8 mouse cellular contexts compared by ENCODE assay signal in genomic region chr16:4667190-4667808, GRCm38 (mm10). TPM values are rescaled to one million over a fixed set of nuclear protein-coding genes. Genes with fewer than 3 reads are reported as not detected.
DNase-seq lines count a peak whose midpoint lies in the region; ATAC-seq and TF ChIP-seq lines count a peak whose summit lies in the region.

No protein-coding gene starts in this region.

- H3K9me3 ChIP-seq in embryonic facial prominence, embryonic 14.5 days (ENCODE audit: control insufficient read depth, low read length): no peaks in the 10 kb centered on the region
- H3K9me3 ChIP-seq in heart, embryonic 10.5 days: no peaks in the 10 kb centered on the region
- no peaks in the 10 kb centered on the region for H3K9me3 ChIP-seq in kidney, embryonic 15.5 days (replicated peaks)
- H3K9me3 ChIP-seq in limb, embryonic 15.5 days: no peaks in the 10 kb centered on the region

- H3K4me2 ChIP-seq in embryonic facial prominence, embryonic 14.5 days (ENCODE audit: low read depth, low read length): no peak overlapping the region
- no peak overlapping the region for H3K4me2 ChIP-seq in kidney, embryonic 15.5 days
- H3K4me2 ChIP-seq in limb, embryonic 15.5 days: no peak overlapping the region

- H3K9ac ChIP-seq in embryonic facial prominence, embryonic 14.5 days (ENCODE audit: low read depth, low read length): peak overlapping the region; percentile 42; the same call in 1 of the 2 replicates
- H3K9ac ChIP-seq in kidney, embryonic 15.5 days: no peak overlapping the region; the same call in 1 of the 2 replicates
- H3K9ac ChIP-seq in limb, embryonic 15.5 days: no peak overlapping the region

- H3K36me3 ChIP-seq in embryonic facial prominence, embryonic 14.5 days (ENCODE audit: control insufficient read depth, insufficient read depth, low read length): peaks cover 52% of the 10 kb centered on the region
- peaks cover 56% of the 10 kb centered on the region for H3K36me3 ChIP-seq in heart, embryonic 10.5 days
- peaks cover 63% of the 10 kb centered on the region for H3K36me3 ChIP-seq in kidney, embryonic 15.5 days
- H3K36me3 ChIP-seq in limb, embryonic 15.5 days: peaks cover 44% of the 10 kb centered on the region

- no peaks in the 10 kb centered on the region for H3K4me1 ChIP-seq in bone marrow, adult 2 months (ENCODE audit: control insufficient read depth, insufficient read depth, low read length)
- H3K4me1 ChIP-seq in embryonic facial prominence, embryonic 14.5 days (ENCODE audit: control insufficient read depth, insufficient read depth, low read length): no peaks in the 10 kb centered on the region
- H3K4me1 ChIP-seq in heart, embryonic 10.5 days: no peaks in the 10 kb centered on the region
- peaks cover 5% of the 10 kb centered on the region; the same call in 1 of the 2 replicates for H3K4me1 ChIP-seq in kidney, embryonic 15.5 days
- peaks cover 5% of the 10 kb centered on the region for H3K4me1 ChIP-seq in limb, embryonic 15.5 days

- 38% methylated on average over 3 of the region's 3 CpGs for WGBS in bone marrow, adult 2 months
- 27% methylated on average over 3 of the region's 3 CpGs for WGBS in embryonic facial prominence, embryonic 14.5 days
- WGBS in heart, embryonic 10.5 days: 26% methylated on average over 3 of the region's 3 CpGs
- 31% methylated on average over 3 of the region's 3 CpGs for WGBS in kidney, embryonic 15.5 days
- 27% methylated on average over 3 of the region's 3 CpGs for WGBS in limb, embryonic 15.5 days

- no peak overlapping the region for H3K4me3 ChIP-seq in bone marrow, adult 2 months (replicated peaks; ENCODE audit: control insufficient read depth, low read depth, low read length)
- no peak overlapping the region for H3K4me3 ChIP-seq in embryonic facial prominence, embryonic 14.5 days (ENCODE audit: low read depth, low read length)
- H3K4me3 ChIP-seq in heart, embryonic 10.5 days: no peak overlapping the region
- H3K4me3 ChIP-seq in kidney, embryonic 15.5 days (replicated peaks): no peak overlapping the region
- H3K4me3 ChIP-seq in limb, embryonic 15.5 days: no peak overlapping the region

- no peak overlapping the region for H3K27ac ChIP-seq in bone marrow, adult 2 months (ENCODE audit: control insufficient read depth, insufficient read depth, low read depth, low read length, poor library complexity)
- H3K27ac ChIP-seq in embryonic facial prominence, embryonic 14.5 days (replicated peaks; ENCODE audit: low read depth, low read length): peak overlapping the region; percentile 21; the same call in 1 of the 2 replicates
- H3K27ac ChIP-seq in heart, embryonic 10.5 days: no peak overlapping the region
- H3K27ac ChIP-seq in kidney, embryonic 15.5 days: no peak overlapping the region
- H3K27ac ChIP-seq in limb, embryonic 15.5 days: peak overlapping the region; percentile 35

- TF ChIP-seq POLR2A in bone marrow, adult 2 months (IDR thresholded peaks at IDR 0.05; ENCODE audit: borderline replicate concordance, control insufficient read depth, low read depth, low read length): no peak

- H3K27me3 ChIP-seq in embryonic facial prominence, embryonic 14.5 days (replicated peaks; ENCODE audit: control insufficient read depth, insufficient read depth, low read length): no peaks in the 10 kb centered on the region
- H3K27me3 ChIP-seq in heart, embryonic 10.5 days (ENCODE audit: insufficient read depth, poor library complexity, severe bottlenecking): no peaks in the 10 kb centered on the region
- no peaks in the 10 kb centered on the region for H3K27me3 ChIP-seq in kidney, embryonic 15.5 days
- no peaks in the 10 kb centered on the region for H3K27me3 ChIP-seq in limb, embryonic 15.5 days

- peak; percentile 89 for DNase-seq in B cell, adult 2 months
- peak; percentile 94 for DNase-seq in embryonic facial prominence, embryonic 14.5 days (ENCODE audit: low spot score)
- peak; percentile 92 for DNase-seq in heart, embryonic 10.5 days (ENCODE audit: low spot score)
- peak; percentile 33 to 56 for DNase-seq in monocyte, adult 2 months (ENCODE audit: low read depth in 1 of 2, low spot score in 2 of 2)
- DNase-seq in spleen, postnatal 14 days (ENCODE audit: low spot score in 2 of 2): peak; percentile 55 to 85

- TF ChIP-seq CTCF in bone marrow, adult 2 months (IDR thresholded peaks at IDR 0.05; ENCODE audit: control insufficient read depth, insufficient read depth, low read length): peak; percentile 86

- ATAC-seq in embryonic facial prominence, embryonic 14.5 days (ENCODE audit: low read depth): peak; percentile 91
- peak; percentile 86 for ATAC-seq in kidney, embryonic 15.5 days (replicated peaks; ENCODE audit: low FRiP score)
- peak; percentile 64; the same call in 1 of the 2 replicates for ATAC-seq in limb, embryonic 15.5 days (ENCODE audit: insufficient number of reproducible peaks, low FRiP score, low TSS enrichment, low read depth)

RNA-seq across cellular contexts. Expression of gene Coro7, which starts 12.3 kb away (rescaled TPM):
- polyA plus RNA-seq in bone marrow, adult 2 months (2011; ENCODE audit: insufficient read depth, insufficient read length, low replicate concordance, missing spikeins): 48.7 and 102 TPM in 2 replicates
- polyA plus RNA-seq in embryonic facial prominence, embryonic 14.5 days (2014; fragmentation: Nextera tagmentation; extraction: Ambion mirVana): 11.5 and 16.1 TPM in 2 replicates
- polyA plus RNA-seq in heart, embryonic 10.5 days (2016; fragmentation: Nextera tagmentation; extraction: Ambion mirVana): 22.7 and 23.9 TPM in 2 replicates
- 19.8 and 22.0 TPM in 2 replicates for polyA plus RNA-seq in kidney, embryonic 15.5 days (2015; fragmentation: Nextera tagmentation; extraction: Ambion mirVana)
- 16.8 and 18.4 TPM in 2 replicates for polyA plus RNA-seq in limb, embryonic 15.5 days (2015; fragmentation: Nextera tagmentation; extraction: Ambion mirVana)

RNA-seq across cellular contexts. Expression of gene Dnaja3, which starts 27.5 kb away (rescaled TPM):
- 10.6 and 11.7 TPM in 2 replicates for polyA plus RNA-seq in bone marrow, adult 2 months (2011; ENCODE audit: insufficient read depth, insufficient read length, low replicate concordance, missing spikeins)
- 57.6 and 57.7 TPM in 2 replicates for polyA plus RNA-seq in embryonic facial prominence, embryonic 14.5 days (2014; fragmentation: Nextera tagmentation; extraction: Ambion mirVana)
- 78.3 and 85.5 TPM in 2 replicates for polyA plus RNA-seq in heart, embryonic 10.5 days (2016; fragmentation: Nextera tagmentation; extraction: Ambion mirVana)
- polyA plus RNA-seq in kidney, embryonic 15.5 days (2015; fragmentation: Nextera tagmentation; extraction: Ambion mirVana): 77.7 and 81.4 TPM in 2 replicates
- polyA plus RNA-seq in limb, embryonic 15.5 days (2015; fragmentation: Nextera tagmentation; extraction: Ambion mirVana): 60.5 and 65.1 TPM in 2 replicates

RNA-seq across cellular contexts. Expression of gene Vasn, which starts 27.6 kb away (rescaled TPM):
- polyA plus RNA-seq in bone marrow, adult 2 months (2011; ENCODE audit: insufficient read depth, insufficient read length, low replicate concordance, missing spikeins): 0.34 and 1.8 TPM in 2 replicates
- 31.3 and 32.4 TPM in 2 replicates for polyA plus RNA-seq in embryonic facial prominence, embryonic 14.5 days (2014; fragmentation: Nextera tagmentation; extraction: Ambion mirVana)
- polyA plus RNA-seq in heart, embryonic 10.5 days (2016; fragmentation: Nextera tagmentation; extraction: Ambion mirVana): 13.7 and 16.9 TPM in 2 replicates
- polyA plus RNA-seq in kidney, embryonic 15.5 days (2015; fragmentation: Nextera tagmentation; extraction: Ambion mirVana): 22.7 and 23.5 TPM in 2 replicates
- 41.5 and 45.1 TPM in 2 replicates for polyA plus RNA-seq in limb, embryonic 15.5 days (2015; fragmentation: Nextera tagmentation; extraction: Ambion mirVana)

RNA-seq across cellular contexts. Expression of gene Pam16, which starts 42.5 kb away (rescaled TPM):
- polyA plus RNA-seq in bone marrow, adult 2 months (2011; ENCODE audit: insufficient read depth, insufficient read length, low replicate concordance, missing spikeins): 19.7 and 52.5 TPM in 2 replicates
- polyA plus RNA-seq in embryonic facial prominence, embryonic 14.5 days (2014; fragmentation: Nextera tagmentation; extraction: Ambion mirVana): 90.8 and 90.9 TPM in 2 replicates
- polyA plus RNA-seq in heart, embryonic 10.5 days (2016; fragmentation: Nextera tagmentation; extraction: Ambion mirVana): 116 and 130 TPM in 2 replicates
- polyA plus RNA-seq in kidney, embryonic 15.5 days (2015; fragmentation: Nextera tagmentation; extraction: Ambion mirVana): 90.1 and 92.6 TPM in 2 replicates
- polyA plus RNA-seq in limb, embryonic 15.5 days (2015; fragmentation: Nextera tagmentation; extraction: Ambion mirVana): 75.8 and 83.1 TPM in 2 replicates

RNA-seq across cellular contexts. Expression of gene Nmral1, which starts 51.9 kb away (rescaled TPM):
- polyA plus RNA-seq in bone marrow, adult 2 months (2011; ENCODE audit: insufficient read depth, insufficient read length, low replicate concordance, missing spikeins): 27.3 and 32.5 TPM in 2 replicates
- 46.3 and 56.8 TPM in 2 replicates for polyA plus RNA-seq in embryonic facial prominence, embryonic 14.5 days (2014; fragmentation: Nextera tagmentation; extraction: Ambion mirVana)
- polyA plus RNA-seq in heart, embryonic 10.5 days (2016; fragmentation: Nextera tagmentation; extraction: Ambion mirVana): 63.3 and 97.6 TPM in 2 replicates
- polyA plus RNA-seq in kidney, embryonic 15.5 days (2015; fragmentation: Nextera tagmentation; extraction: Ambion mirVana): 98.2 and 99.8 TPM in 2 replicates
- 48.3 and 54.5 TPM in 2 replicates for polyA plus RNA-seq in limb, embryonic 15.5 days (2015; fragmentation: Nextera tagmentation; extraction: Ambion mirVana)

Comparison
In these comparisons a context has a peak if more than half of its experiments do, and no peak if none do; other contexts are left out.
1. H3K27ac ChIP-seq: peak in embryonic facial prominence, embryonic 14.5 days (single experiment) and limb, embryonic 15.5 days (single experiment); none in bone marrow, adult 2 months (single experiment), heart, embryonic 10.5 days (single experiment) and kidney, embryonic 15.5 days (single experiment).
2. Peak in every context shown above with its lines, with median percentiles within 50 percentile points of each other: DNase-seq and ATAC-seq.